Mouse (Mus musculus): ENCODE measurements at regions not wholly inside any gene's neighbourhood (a gene's known extent, or its start where the extent isn't known, plus 50 kb on each side); places are given as distances from the start of the nearest gene placed in this dataset.

GRCm38 (mm10) chr8:46390431-46390830, 80.4 kb upstream of the Acsl1 start:
- Histone ChIP-seq H3K4me3 (ENCODE audit: low read depth, low read length) (no peak overlapping the region), H3K36me3 (ENCODE audit: control insufficient read depth, insufficient read depth, low read length) (no peaks in the 10 kb centered on the region), H3K4me1 (replicated peaks; ENCODE audit: control insufficient read depth, insufficient read depth) (no peaks in the 10 kb centered on the region), H3K9me3 (ENCODE audit: control insufficient read depth, low read length) (no peaks in the 10 kb centered on the region), H3K27me3 (ENCODE audit: control insufficient read depth, insufficient read depth, low read length) (no peaks in the 10 kb centered on the region), H3K27ac (replicated peaks) (no peak overlapping the region), H3K4me2 (replicated peaks; ENCODE audit: low read depth) (no peak overlapping the region), H3K9ac (ENCODE audit: low read length) (no peak overlapping the region)
- TF ChIP-seq EP300 (optimal IDR thresholded peaks at IDR 0.05) (no peak), CTCF (IDR thresholded peaks at IDR 0.05; ENCODE audit: low read depth) (no peak)
- 66% methylated on average over 6 of the region's 6 CpGs for WGBS
- DNase-seq (ENCODE audit: low spot score) = peak; percentile 15
- no peak for ATAC-seq (ENCODE audit: low FRiP score, low TSS enrichment)

GRCm38 (mm10) chr8:46391678-46392077, 79.2 kb upstream of the Acsl1 start:
- Histone ChIP-seq H3K4me2 (replicated peaks; ENCODE audit: low read depth) (no peak overlapping the region), H3K4me3 (ENCODE audit: low read depth, low read length) (no peak overlapping the region), H3K4me1 (replicated peaks; ENCODE audit: control insufficient read depth, insufficient read depth) (no peaks in the 10 kb centered on the region), H3K27me3 (ENCODE audit: control insufficient read depth, insufficient read depth, low read length) (no peaks in the 10 kb centered on the region), H3K36me3 (ENCODE audit: control insufficient read depth, insufficient read depth, low read length) (no peaks in the 10 kb centered on the region), H3K9me3 (ENCODE audit: control insufficient read depth, low read length) (no peaks in the 10 kb centered on the region), H3K9ac (ENCODE audit: low read length) (no peak overlapping the region), H3K27ac (replicated peaks) (no peak overlapping the region)
- DNase-seq (ENCODE audit: low spot score) (no peak), ATAC-seq (ENCODE audit: low FRiP score, low TSS enrichment) (no peak)
- 82% methylated on average over 6 of the region's 6 CpGs for WGBS
- TF ChIP-seq EP300 (optimal IDR thresholded peaks at IDR 0.05) = no peak
- TF ChIP-seq CTCF (IDR thresholded peaks at IDR 0.05; ENCODE audit: low read depth) = no peak

- Histone ChIP-seq H3K27ac (replicated peaks) (no peak overlapping the region), H3K9me3 (ENCODE audit: control insufficient read depth, low read length) (no peaks in the 10 kb centered on the region), H3K4me2 (replicated peaks; ENCODE audit: low read depth) (no peak overlapping the region), H3K4me3 (ENCODE audit: low read depth, low read length) (no peak overlapping the region), H3K9ac (ENCODE audit: low read length) (no peak overlapping the region), H3K36me3 (ENCODE audit: control insufficient read depth, insufficient read depth, low read length) (no peaks in the 10 kb centered on the region), H3K4me1 (replicated peaks; ENCODE audit: control insufficient read depth, insufficient read depth) (no peaks in the 10 kb centered on the region), H3K27me3 (ENCODE audit: control insufficient read depth, insufficient read depth, low read length) (no peaks in the 10 kb centered on the region)
- TF ChIP-seq EP300 (optimal IDR thresholded peaks at IDR 0.05) (no peak), CTCF (IDR thresholded peaks at IDR 0.05; ENCODE audit: low read depth) (no peak)
- WGBS = 87% methylated on average over 5 of the region's 5 CpGs
- DNase-seq (ENCODE audit: low spot score) = no peak
- no peak for ATAC-seq (ENCODE audit: low FRiP score, low TSS enrichment)
Measured at GRCm38 (mm10) chr8:46393296-46393695, 77.5 kb upstream of the Acsl1 start.

- H3K4me3 ChIP-seq (ENCODE audit: low read depth, low read length) = no peak overlapping the region
- ATAC-seq (ENCODE audit: low FRiP score, low TSS enrichment) = no peak
- no peak overlapping the region for H3K4me2 ChIP-seq (replicated peaks; ENCODE audit: low read depth)
- H3K4me1 ChIP-seq (replicated peaks; ENCODE audit: control insufficient read depth, insufficient read depth) = no peaks in the 10 kb centered on the region
- H3K9me3 ChIP-seq (ENCODE audit: control insufficient read depth, low read length) = no peaks in the 10 kb centered on the region
- 71% methylated on average over 5 of the region's 5 CpGs for WGBS
- H3K9ac ChIP-seq (ENCODE audit: low read length) = no peak overlapping the region
- no peak for DNase-seq (ENCODE audit: low spot score)
- no peak overlapping the region for H3K27ac ChIP-seq (replicated peaks)
- TF ChIP-seq EP300 (optimal IDR thresholded peaks at IDR 0.05) = no peak
- H3K27me3 ChIP-seq (ENCODE audit: control insufficient read depth, insufficient read depth, low read length) = no peaks in the 10 kb centered on the region
- H3K36me3 ChIP-seq (ENCODE audit: control insufficient read depth, insufficient read depth, low read length) = no peaks in the 10 kb centered on the region
Measured at GRCm38 (mm10) chr8:46394750-46395149, 76.1 kb upstream of the Acsl1 start.

GRCm38 (mm10) chr8:46395348-46395747, 75.5 kb upstream of the Acsl1 start:
- 74% methylated on average over 1 of the region's 1 CpGs for WGBS
- Histone ChIP-seq H3K9ac (ENCODE audit: low read length) (no peak overlapping the region), H3K9me3 (ENCODE audit: control insufficient read depth, low read length) (no peaks in the 10 kb centered on the region), H3K4me3 (ENCODE audit: low read depth, low read length) (no peak overlapping the region), H3K27me3 (ENCODE audit: control insufficient read depth, insufficient read depth, low read length) (no peaks in the 10 kb centered on the region), H3K4me2 (replicated peaks; ENCODE audit: low read depth) (no peak overlapping the region), H3K36me3 (ENCODE audit: control insufficient read depth, insufficient read depth, low read length) (no peaks in the 10 kb centered on the region), H3K4me1 (replicated peaks; ENCODE audit: control insufficient read depth, insufficient read depth) (no peaks in the 10 kb centered on the region), H3K27ac (replicated peaks) (no peak overlapping the region)
- DNase-seq (ENCODE audit: low spot score) (no peak), ATAC-seq (ENCODE audit: low FRiP score, low TSS enrichment) (no peak)
- TF ChIP-seq EP300 (optimal IDR thresholded peaks at IDR 0.05) = no peak
- TF ChIP-seq CTCF (IDR thresholded peaks at IDR 0.05; ENCODE audit: low read depth) = no peak

- no peak for ATAC-seq (ENCODE audit: low FRiP score, low TSS enrichment)
- Histone ChIP-seq H3K4me1 (replicated peaks; ENCODE audit: control insufficient read depth, insufficient read depth) (no peaks in the 10 kb centered on the region), H3K9me3 (ENCODE audit: control insufficient read depth, low read length) (no peaks in the 10 kb centered on the region), H3K36me3 (ENCODE audit: control insufficient read depth, insufficient read depth, low read length) (no peaks in the 10 kb centered on the region), H3K4me3 (ENCODE audit: low read depth, low read length) (no peak overlapping the region), H3K4me2 (replicated peaks; ENCODE audit: low read depth) (no peak overlapping the region), H3K27ac (replicated peaks) (no peak overlapping the region), H3K27me3 (ENCODE audit: control insufficient read depth, insufficient read depth, low read length) (no peaks in the 10 kb centered on the region), H3K9ac (ENCODE audit: low read length) (no peak overlapping the region)
- 24% methylated on average over 2 of the region's 2 CpGs for WGBS
- no peak for DNase-seq (ENCODE audit: low spot score)
- TF ChIP-seq CTCF (IDR thresholded peaks at IDR 0.05; ENCODE audit: low read depth) (no peak), EP300 (optimal IDR thresholded peaks at IDR 0.05) (no peak)
Measured at GRCm38 (mm10) chr8:46397081-46397480, 73.8 kb upstream of the Acsl1 start.

Data from stomach, postnatal 0 days (tissue).